Mouse (Mus musculus): ENCODE results near the gene Tes. TPM values are rescaled to one million over a fixed set of nuclear protein-coding genes. Genes with fewer than 3 reads are reported as not detected.

The Tes gene
- polyA plus RNA-seq, 1 experiment from 2014 or later, result 20.5 TPM

DNA sequence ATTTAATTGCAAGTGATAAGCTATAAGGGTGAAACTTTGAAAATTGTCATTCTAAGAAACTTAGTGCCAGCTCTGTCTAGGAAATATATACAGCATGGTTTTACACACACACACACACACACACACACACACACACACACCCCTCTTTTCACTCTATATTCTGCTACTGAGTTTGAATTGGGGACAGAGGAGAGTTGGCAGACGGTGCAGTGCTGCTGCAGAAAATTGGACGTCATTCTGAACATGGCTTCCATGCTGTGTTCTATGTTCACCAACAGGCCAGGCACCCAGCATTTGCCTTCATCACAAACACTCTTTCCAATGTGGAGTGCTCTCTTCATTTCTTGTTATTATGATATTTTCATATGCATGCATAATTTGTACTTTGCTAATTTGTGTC, 48.0 kb downstream of the Tes start:
- no peak overlapping the region for H3K4me2 ChIP-seq
- H3K9me3 ChIP-seq (ENCODE audit: control insufficient read depth, low read length), result no peaks in the 10 kb centered on the region
- WGBS, result 80% methylated on average over 2 of the region's 2 CpGs
- no peak for DNase-seq (ENCODE audit: low spot score)
- H3K4me3 ChIP-seq (ENCODE audit: low read depth, low read length), result no peak overlapping the region
- ATAC-seq (replicated peaks; ENCODE audit: low FRiP score), result no peak
- H3K27me3 ChIP-seq (replicated peaks; ENCODE audit: control insufficient read depth, insufficient read depth, low read length), result no peaks in the 10 kb centered on the region
- H3K9ac ChIP-seq (ENCODE audit: low read depth, low read length), result no peak overlapping the region
- H3K4me1 ChIP-seq (replicated peaks; ENCODE audit: control insufficient read depth, insufficient read depth, low read length), result no peaks in the 10 kb centered on the region
- H3K36me3 ChIP-seq (ENCODE audit: control insufficient read depth, insufficient read depth, low read length), result no peaks in the 10 kb centered on the region
- no peak overlapping the region for H3K27ac ChIP-seq (ENCODE audit: low read depth, low read length)

DNA sequence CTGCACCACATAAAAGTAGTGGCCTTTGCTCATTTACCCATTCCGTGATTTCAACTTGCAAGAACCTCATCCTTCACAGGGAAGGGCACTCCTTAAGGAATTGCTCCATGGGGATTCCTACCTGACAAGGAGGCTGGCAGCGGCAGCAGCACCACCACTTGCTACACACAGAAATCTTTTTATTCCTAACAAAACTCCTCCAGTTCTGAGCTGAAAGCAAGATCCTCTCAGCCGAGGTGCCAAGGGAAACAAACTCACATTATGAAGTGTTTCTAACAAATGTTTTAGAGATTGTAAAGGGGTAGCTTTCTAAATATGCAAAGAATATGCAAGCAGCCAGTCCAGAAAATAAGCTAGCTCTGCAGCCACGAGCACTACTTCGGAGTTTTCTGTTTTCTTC, 49.6 kb downstream of the Tes start:
- no peaks in the 10 kb centered on the region for H3K27me3 ChIP-seq (replicated peaks; ENCODE audit: control insufficient read depth, insufficient read depth, low read length)
- H3K4me3 ChIP-seq (ENCODE audit: low read depth, low read length), result no peak overlapping the region
- H3K9me3 ChIP-seq (ENCODE audit: control insufficient read depth, low read length), result no peaks in the 10 kb centered on the region
- WGBS, result 74% methylated on average over 5 of the region's 5 CpGs
- DNase-seq (ENCODE audit: low spot score) (no peak), ATAC-seq (replicated peaks; ENCODE audit: low FRiP score) (no peak)
- H3K36me3 ChIP-seq (ENCODE audit: control insufficient read depth, insufficient read depth, low read length), result no peaks in the 10 kb centered on the region
- no peak overlapping the region for H3K27ac ChIP-seq (ENCODE audit: low read depth, low read length)
- H3K4me1 ChIP-seq (replicated peaks; ENCODE audit: control insufficient read depth, insufficient read depth, low read length), result no peaks in the 10 kb centered on the region
- no peak overlapping the region for H3K4me2 ChIP-seq
- no peak overlapping the region for H3K9ac ChIP-seq (ENCODE audit: low read depth, low read length)

DNA sequence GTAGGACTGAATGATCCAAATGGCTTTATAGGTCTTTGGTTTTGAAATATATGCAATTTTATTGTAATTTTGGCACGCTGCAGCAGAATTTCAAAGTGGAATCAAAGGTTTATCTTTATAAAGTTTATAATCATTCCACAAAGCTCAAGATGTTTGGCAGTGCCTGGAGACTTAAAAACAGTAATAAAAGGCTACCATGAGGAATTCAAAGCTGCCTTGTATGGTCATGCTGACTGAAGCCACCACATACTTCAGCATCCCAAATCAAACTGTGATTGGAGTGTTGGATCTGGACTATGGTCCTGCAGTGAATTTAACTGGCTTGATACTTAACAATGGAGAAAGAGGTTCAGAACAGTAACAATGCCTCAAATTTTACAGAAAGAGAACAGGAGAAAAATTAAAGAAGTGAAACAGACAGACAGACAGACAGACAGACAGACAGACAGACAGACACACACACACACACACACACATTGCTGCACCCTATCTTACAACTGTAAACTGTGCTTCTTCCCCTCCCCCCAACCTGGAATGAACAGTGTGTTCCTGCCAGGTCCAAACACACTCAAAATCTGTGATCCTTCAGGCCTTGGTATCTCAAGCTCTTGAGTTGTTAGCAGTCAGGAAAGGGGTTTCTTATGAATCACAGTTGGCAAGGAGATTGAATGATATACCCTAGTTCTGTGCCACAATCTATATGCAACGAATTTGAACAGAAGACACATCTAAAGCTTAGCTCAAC, 50.3 kb downstream of the Tes start:
- H3K9me3 ChIP-seq (ENCODE audit: control insufficient read depth, low read length), result no peaks in the 10 kb centered on the region
- H3K4me2 ChIP-seq, result no peak overlapping the region
- H3K36me3 ChIP-seq (ENCODE audit: control insufficient read depth, insufficient read depth, low read length), result no peaks in the 10 kb centered on the region
- 67% methylated on average over 2 of the region's 2 CpGs for WGBS
- ATAC-seq (replicated peaks; ENCODE audit: low FRiP score), result no peak
- H3K27ac ChIP-seq (ENCODE audit: low read depth, low read length), result no peak overlapping the region
- no peaks in the 10 kb centered on the region for H3K4me1 ChIP-seq (replicated peaks; ENCODE audit: control insufficient read depth, insufficient read depth, low read length)
- no peak overlapping the region for H3K4me3 ChIP-seq (ENCODE audit: low read depth, low read length)
- no peak overlapping the region for H3K9ac ChIP-seq (ENCODE audit: low read depth, low read length)
- DNase-seq (ENCODE audit: low spot score), result no peak
- H3K27me3 ChIP-seq (replicated peaks; ENCODE audit: control insufficient read depth, insufficient read depth, low read length), result no peaks in the 10 kb centered on the region

DNA sequence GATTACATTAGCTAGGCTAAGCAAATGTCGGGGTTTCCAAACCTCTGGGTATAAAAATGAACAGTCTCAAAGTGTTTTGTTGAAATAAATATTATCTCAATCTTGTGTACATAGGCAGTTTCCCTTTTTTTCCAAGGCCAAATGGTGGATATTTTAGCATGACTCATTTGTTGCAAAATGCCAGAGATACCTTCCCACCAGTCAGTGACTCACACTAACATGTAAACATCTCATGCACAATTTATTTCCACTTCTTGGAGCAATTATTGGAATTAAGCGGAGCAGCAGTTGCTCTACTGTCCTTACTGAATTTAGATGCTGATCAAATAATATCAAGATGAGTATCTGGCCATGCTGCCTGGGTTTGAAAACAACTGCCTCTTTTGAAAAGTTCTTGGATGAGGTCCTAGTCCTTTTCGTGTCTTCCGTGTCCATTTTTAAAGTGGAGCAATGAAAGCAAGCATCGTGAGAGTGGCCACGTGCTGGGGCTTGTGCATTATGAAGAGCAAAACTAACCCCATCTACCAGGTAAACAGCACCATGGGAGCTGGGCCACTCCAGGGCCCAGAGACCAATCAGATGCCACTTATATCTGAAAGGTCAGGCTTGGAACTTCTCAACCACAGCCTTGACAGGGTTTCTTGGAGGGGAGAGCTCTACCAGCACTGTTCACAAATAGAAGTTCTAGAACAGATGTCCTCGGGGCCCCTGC, 54.7 kb downstream of the Tes start:
- Histone ChIP-seq H3K27me3 (replicated peaks; ENCODE audit: control insufficient read depth, insufficient read depth, low read length) (no peaks in the 10 kb centered on the region), H3K4me2 (no peak overlapping the region), H3K4me3 (ENCODE audit: low read depth, low read length) (no peak overlapping the region), H3K27ac (ENCODE audit: low read depth, low read length) (no peak overlapping the region), H3K9ac (ENCODE audit: low read depth, low read length) (no peak overlapping the region), H3K36me3 (ENCODE audit: control insufficient read depth, insufficient read depth, low read length) (no peaks in the 10 kb centered on the region), H3K9me3 (ENCODE audit: control insufficient read depth, low read length) (no peaks in the 10 kb centered on the region), H3K4me1 (replicated peaks; ENCODE audit: control insufficient read depth, insufficient read depth, low read length) (no peaks in the 10 kb centered on the region)
- DNase-seq (ENCODE audit: low spot score) (no peak), ATAC-seq (replicated peaks; ENCODE audit: low FRiP score) (no peak)
- 83% methylated on average over 7 of the region's 7 CpGs for WGBS

DNA sequence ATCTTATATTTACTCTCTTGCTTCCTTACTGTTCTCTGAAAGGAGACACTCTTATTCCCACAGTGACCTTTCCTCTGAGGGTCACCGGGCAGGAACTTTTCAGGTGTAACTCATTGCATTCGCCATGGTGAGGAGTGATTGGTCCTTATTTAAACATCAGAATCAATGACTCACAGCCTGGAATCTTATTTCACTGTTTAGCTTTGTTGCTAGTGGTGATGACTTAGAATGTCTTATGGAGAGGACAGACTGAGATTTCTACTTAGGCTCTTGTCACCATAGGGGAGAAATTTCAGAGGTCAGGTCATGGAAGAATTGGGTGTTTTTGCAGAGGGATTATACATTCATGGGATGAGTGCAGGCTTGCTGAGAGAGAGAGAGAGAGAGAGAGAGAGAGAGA, 75.1 kb downstream of the Tes start:
- Histone ChIP-seq H3K4me2 (no peak overlapping the region), H3K9ac (ENCODE audit: low read depth, low read length) (no peak overlapping the region)

DNA sequence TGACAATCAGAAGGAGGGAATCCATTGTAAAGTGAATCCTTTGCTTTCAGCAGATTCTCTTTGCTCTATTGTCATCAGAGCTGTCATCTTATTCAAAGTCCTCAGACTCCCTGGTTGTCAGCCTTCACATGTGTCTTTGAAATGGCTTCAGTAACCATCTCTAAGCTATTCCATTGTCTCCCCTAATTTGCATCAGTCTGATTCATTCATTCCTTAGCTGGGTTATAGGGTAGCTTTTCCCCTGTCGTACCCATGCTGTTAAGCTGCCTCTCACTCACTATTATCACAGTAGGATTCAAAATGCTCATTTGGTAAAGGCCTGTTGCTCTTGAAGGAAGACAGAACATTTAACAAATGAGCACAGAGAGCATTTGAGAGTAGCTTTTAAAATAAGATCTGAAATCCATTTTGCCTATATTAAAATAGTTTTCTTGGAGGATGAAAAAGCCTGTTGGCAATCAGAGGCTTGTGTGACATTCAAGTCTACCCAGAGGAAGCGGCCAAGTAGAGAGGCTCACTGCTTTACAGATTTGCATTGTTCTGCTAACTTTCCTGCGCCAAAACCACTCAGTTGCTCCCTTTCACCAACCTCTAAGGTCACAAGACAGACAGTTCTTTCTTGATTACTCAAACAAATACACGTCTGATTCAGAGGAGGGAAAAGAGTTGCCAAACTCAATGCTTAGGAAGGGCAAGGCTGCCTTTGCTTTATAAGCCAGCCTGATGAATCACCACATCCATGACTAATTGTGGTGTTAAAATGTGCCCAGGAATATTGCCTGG, 77.8 kb downstream of the Tes start:
- Histone ChIP-seq H3K4me3 (ENCODE audit: low read depth, low read length) (no peak overlapping the region), H3K27me3 (replicated peaks; ENCODE audit: control insufficient read depth, insufficient read depth, low read length) (no peaks in the 10 kb centered on the region), H3K9me3 (ENCODE audit: control insufficient read depth, low read length) (no peaks in the 10 kb centered on the region), H3K4me2 (no peak overlapping the region), H3K4me1 (replicated peaks; ENCODE audit: control insufficient read depth, insufficient read depth, low read length) (no peaks in the 10 kb centered on the region), H3K9ac (ENCODE audit: low read depth, low read length) (no peak overlapping the region), H3K27ac (ENCODE audit: low read depth, low read length) (no peak overlapping the region), H3K36me3 (ENCODE audit: control insufficient read depth, insufficient read depth, low read length) (no peaks in the 10 kb centered on the region)
- ATAC-seq (replicated peaks; ENCODE audit: low FRiP score), result no peak
- 56% methylated on average over 4 of the region's 4 CpGs for WGBS
- no peak for DNase-seq (ENCODE audit: low spot score)

More for the DNA sequence above, 75.1 kb downstream of the Tes start:
- ATAC-seq (replicated peaks; ENCODE audit: low FRiP score) (no peak), DNase-seq (ENCODE audit: low spot score) (no peak)
- Histone ChIP-seq H3K27me3 (replicated peaks; ENCODE audit: control insufficient read depth, insufficient read depth, low read length) (no peaks in the 10 kb centered on the region), H3K9me3 (ENCODE audit: control insufficient read depth, low read length) (no peaks in the 10 kb centered on the region), H3K4me3 (ENCODE audit: low read depth, low read length) (no peak overlapping the region), H3K4me1 (replicated peaks; ENCODE audit: control insufficient read depth, insufficient read depth, low read length) (no peaks in the 10 kb centered on the region), H3K36me3 (ENCODE audit: control insufficient read depth, insufficient read depth, low read length) (no peaks in the 10 kb centered on the region), H3K27ac (ENCODE audit: low read depth, low read length) (no peak overlapping the region)
- WGBS, result 72% methylated on average over 2 of the region's 2 CpGs

DNA sequence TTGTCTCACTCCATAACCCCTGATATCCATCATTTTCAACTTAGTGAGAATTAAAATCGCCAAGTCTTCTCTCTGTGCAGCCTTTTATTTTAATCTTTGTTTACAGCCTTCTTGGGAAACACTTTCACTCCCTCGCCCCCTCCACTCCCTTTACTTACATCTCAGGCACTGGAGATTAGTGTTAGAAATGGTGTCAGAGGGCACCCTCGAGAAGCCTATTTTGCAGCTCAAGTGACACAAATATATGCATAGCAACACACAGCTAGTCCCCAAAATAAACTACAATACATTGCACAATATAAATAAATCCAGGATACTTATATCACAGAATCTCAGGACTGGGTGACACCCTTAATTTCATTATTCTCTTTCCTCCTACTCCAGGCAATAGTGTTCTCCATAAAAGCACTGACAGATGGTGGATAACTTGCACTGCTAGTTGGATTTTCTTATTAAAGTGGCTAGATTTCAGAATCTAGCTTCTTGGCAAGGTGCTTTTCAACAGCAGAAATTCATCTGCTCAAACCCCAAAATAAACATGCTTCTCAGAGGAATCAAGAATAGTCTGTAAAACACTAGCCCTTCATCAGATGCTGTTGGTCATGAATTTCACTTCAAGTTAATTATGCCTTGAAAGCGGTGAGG, 86.2 kb downstream of the Tes start:
- ATAC-seq (replicated peaks; ENCODE audit: low FRiP score), result no peak
- no peak for DNase-seq (ENCODE audit: low spot score)
- Histone ChIP-seq H3K27me3 (replicated peaks; ENCODE audit: control insufficient read depth, insufficient read depth, low read length) (no peaks in the 10 kb centered on the region), H3K9me3 (ENCODE audit: control insufficient read depth, low read length) (no peaks in the 10 kb centered on the region), H3K36me3 (ENCODE audit: control insufficient read depth, insufficient read depth, low read length) (no peaks in the 10 kb centered on the region), H3K27ac (ENCODE audit: low read depth, low read length) (no peak overlapping the region), H3K9ac (ENCODE audit: low read depth, low read length) (no peak overlapping the region), H3K4me1 (replicated peaks; ENCODE audit: control insufficient read depth, insufficient read depth, low read length) (no peaks in the 10 kb centered on the region), H3K4me3 (ENCODE audit: low read depth, low read length) (no peak overlapping the region), H3K4me2 (no peak overlapping the region)
- 69% methylated on average over 4 of the region's 4 CpGs for WGBS

DNA sequence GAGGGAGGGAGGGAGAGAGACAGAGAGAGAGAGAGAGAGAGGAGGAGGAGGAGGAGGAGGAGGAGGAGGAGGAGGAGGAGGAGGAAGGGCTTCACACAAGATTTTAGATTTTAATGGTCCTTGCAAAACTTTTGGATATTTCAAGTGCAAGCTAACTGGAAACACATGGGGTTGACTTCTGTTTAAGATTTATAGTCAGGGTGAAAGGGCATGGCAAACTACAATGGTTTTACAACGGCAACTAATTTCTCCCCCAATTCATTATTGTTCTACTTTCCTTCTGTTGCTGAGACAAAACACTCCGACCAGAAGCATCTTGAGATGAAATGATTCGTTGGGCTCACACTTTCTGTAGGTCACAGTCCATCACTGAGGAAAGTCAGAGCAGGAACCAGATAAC, 87.6 kb downstream of the Tes start:
- 69% methylated on average over 3 of the region's 3 CpGs for WGBS
- Histone ChIP-seq H3K4me1 (replicated peaks; ENCODE audit: control insufficient read depth, insufficient read depth, low read length) (no peaks in the 10 kb centered on the region), H3K4me3 (ENCODE audit: low read depth, low read length) (no peak overlapping the region), H3K36me3 (ENCODE audit: control insufficient read depth, insufficient read depth, low read length) (no peaks in the 10 kb centered on the region), H3K9ac (ENCODE audit: low read depth, low read length) (no peak overlapping the region), H3K4me2 (no peak overlapping the region), H3K9me3 (ENCODE audit: control insufficient read depth, low read length) (no peaks in the 10 kb centered on the region), H3K27ac (ENCODE audit: low read depth, low read length) (no peak overlapping the region), H3K27me3 (replicated peaks; ENCODE audit: control insufficient read depth, insufficient read depth, low read length) (no peaks in the 10 kb centered on the region)
- no peak for DNase-seq (ENCODE audit: low spot score)
- ATAC-seq (replicated peaks; ENCODE audit: low FRiP score), result no peak

All from liver, embryonic 11.5 days (tissue).